Mouse (Mus musculus): ENCODE results near the gene Fnbp1. TPM values are rescaled to one million over a fixed set of nuclear protein-coding genes. Genes with fewer than 3 reads are reported as not detected.

Gene Fnbp1
- total RNA-seq, 1 experiment from 2014 or later: 67.2 TPM

GRCm38 (mm10) chr2:31084169-31084850, 57.5 kb downstream of the Fnbp1 start:
- ATAC-seq (replicated peaks; ENCODE audit: insufficient number of reproducible peaks, low FRiP score, low TSS enrichment, poor library complexity, severe bottlenecking): 0 out of 2 replicates have a peak, but pooled peaks have one; percentile 3

DNA sequence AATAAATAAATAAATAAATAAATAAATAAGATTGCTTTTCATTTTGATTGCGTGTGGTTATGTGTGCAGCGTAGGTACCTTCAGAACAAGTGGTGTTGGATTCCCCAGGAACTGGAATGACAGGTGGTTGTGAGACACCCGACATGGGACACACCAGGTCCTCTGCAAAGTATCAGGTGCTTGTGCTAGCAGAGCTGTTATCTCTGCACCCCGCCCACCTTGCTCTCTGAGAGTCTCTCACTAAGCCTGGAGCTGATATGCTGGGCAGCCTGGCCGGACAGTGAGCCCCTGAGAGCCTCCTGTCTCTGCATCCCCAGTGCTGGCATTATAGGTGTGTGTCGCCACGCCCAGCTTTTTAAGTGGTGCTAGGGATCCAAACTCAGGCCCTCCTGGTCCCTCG, 58.4 kb downstream of the Fnbp1 start:
- ATAC-seq (replicated peaks; ENCODE audit: insufficient number of reproducible peaks, low FRiP score, low TSS enrichment, poor library complexity, severe bottlenecking): no peak

GRCm38 (mm10) chr2:31082639-31083038, 59.2 kb downstream of the Fnbp1 start:
- peak; percentile 95 for ATAC-seq (replicated peaks; ENCODE audit: insufficient number of reproducible peaks, low FRiP score, low TSS enrichment, poor library complexity, severe bottlenecking)

GRCm38 (mm10) chr2:31081349-31081748, 60.5 kb downstream of the Fnbp1 start:
- ATAC-seq (replicated peaks; ENCODE audit: insufficient number of reproducible peaks, low FRiP score, low TSS enrichment, poor library complexity, severe bottlenecking): no peak

- no peak for ATAC-seq (replicated peaks; ENCODE audit: insufficient number of reproducible peaks, low FRiP score, low TSS enrichment, poor library complexity, severe bottlenecking)
These were observed 62.7 kb downstream of the Fnbp1 start for GRCm38 (mm10) chr2:31079117-31079516.

- ATAC-seq (replicated peaks; ENCODE audit: insufficient number of reproducible peaks, low FRiP score, low TSS enrichment, poor library complexity, severe bottlenecking): no peak
These were observed 64.2 kb downstream of the Fnbp1 start for GRCm38 (mm10) chr2:31077574-31077973.

DNA sequence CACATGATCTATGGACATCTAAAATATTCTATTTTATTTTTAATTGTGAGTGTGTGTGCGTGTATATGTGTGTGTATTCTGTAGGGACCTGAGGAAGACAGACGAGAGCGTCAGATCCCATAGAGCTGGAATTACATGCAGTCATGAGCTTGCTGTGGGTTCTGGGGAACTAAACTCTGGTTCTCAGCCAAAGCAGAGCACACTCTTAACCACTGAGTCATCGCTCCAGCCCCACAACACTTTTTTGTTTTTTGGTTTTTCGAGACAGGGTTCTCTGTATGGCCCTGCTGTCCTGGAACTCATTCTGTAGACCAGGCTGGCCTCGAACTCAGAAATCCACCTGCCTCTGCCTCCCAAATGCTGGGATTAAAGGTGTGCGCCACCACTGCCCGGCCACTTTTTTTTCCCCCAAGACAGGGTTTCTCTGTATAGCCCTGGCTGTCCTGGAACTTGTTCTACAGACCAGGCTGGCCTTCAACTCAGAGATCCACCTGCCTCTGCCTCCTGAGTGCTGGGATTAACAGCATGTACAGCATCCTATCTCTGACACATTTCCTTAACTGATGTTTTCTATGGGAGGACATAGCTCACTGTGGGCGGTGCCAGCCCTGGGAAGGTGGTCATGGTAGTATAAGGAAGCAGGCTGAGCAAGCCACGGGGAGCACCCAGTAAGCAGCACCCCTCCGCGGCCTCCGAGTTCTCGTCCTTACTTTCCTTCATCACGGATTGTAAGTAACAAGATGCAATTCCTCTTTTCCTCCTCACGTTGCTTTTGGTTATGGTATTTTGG, 65.3 kb downstream of the Fnbp1 start:
- ATAC-seq (replicated peaks; ENCODE audit: insufficient number of reproducible peaks, low FRiP score, low TSS enrichment, poor library complexity, severe bottlenecking): no peak; the same call in 1 of the 2 replicates

- ATAC-seq (replicated peaks; ENCODE audit: insufficient number of reproducible peaks, low FRiP score, low TSS enrichment, poor library complexity, severe bottlenecking): no peak
These were observed 66.0 kb downstream of the Fnbp1 start for GRCm38 (mm10) chr2:31075836-31076235.

DNA sequence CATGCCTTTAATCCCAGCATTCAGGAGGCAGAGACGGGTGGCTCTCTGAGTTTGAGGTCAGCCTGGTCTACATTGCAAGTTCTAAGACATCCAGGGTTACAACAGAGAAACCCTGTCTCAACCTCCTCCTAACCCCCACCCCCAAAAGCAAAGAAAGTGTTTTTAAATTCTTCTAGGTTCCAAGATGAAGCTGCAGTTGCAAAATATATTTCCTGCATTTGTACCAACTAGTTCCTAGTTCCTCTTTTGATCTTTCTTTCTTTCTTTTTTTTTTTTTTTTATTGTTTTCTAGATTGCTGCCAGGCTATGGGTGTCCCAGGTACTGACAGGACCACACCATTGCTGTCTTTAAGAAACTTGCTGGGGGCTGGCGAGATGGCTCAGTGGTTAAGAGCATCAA, 66.6 kb downstream of the Fnbp1 start:
- ATAC-seq (replicated peaks; ENCODE audit: insufficient number of reproducible peaks, low FRiP score, low TSS enrichment, poor library complexity, severe bottlenecking): no peak

GRCm38 (mm10) chr2:31069506-31069905, 72.3 kb downstream of the Fnbp1 start:
- ATAC-seq (replicated peaks; ENCODE audit: insufficient number of reproducible peaks, low FRiP score, low TSS enrichment, poor library complexity, severe bottlenecking): no peak

- no peak for ATAC-seq (replicated peaks; ENCODE audit: insufficient number of reproducible peaks, low FRiP score, low TSS enrichment, poor library complexity, severe bottlenecking)
These were observed 72.7 kb downstream of the Fnbp1 start for GRCm38 (mm10) chr2:31069114-31069445.

- ATAC-seq (replicated peaks; ENCODE audit: insufficient number of reproducible peaks, low FRiP score, low TSS enrichment, poor library complexity, severe bottlenecking): no peak
These were observed 73.3 kb downstream of the Fnbp1 start for GRCm38 (mm10) chr2:31068246-31069113.

DNA sequence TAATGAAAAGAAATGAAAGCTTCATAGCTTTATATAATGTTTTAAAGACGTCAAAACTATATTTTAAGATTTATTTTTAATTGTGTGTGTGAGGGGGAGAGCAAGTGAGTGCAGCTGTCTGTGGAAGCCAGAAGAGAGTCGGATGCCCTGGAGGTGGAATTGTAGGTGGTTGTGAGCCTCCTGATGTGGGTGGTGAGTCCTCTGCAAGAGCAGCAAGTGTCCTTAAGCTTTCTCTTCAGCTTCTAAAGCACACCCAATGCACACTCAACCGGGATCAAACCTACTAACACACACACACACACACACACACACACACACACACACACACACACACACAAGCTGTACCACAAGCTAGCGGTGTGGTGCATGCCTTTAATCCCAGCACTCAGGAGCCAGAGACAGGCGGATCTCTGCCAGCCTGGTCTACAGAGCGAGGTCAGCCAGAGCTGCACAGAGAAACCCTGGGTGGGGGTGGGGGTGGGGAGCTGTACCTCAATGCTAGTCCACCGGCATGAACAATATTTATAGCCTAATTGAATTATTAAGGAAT, 74.0 kb downstream of the Fnbp1 start:
- ATAC-seq (replicated peaks; ENCODE audit: insufficient number of reproducible peaks, low FRiP score, low TSS enrichment, poor library complexity, severe bottlenecking): no peak

GRCm38 (mm10) chr2:31067059-31067595, 74.7 kb downstream of the Fnbp1 start:
- ATAC-seq (replicated peaks; ENCODE audit: insufficient number of reproducible peaks, low FRiP score, low TSS enrichment, poor library complexity, severe bottlenecking): no peak

DNA sequence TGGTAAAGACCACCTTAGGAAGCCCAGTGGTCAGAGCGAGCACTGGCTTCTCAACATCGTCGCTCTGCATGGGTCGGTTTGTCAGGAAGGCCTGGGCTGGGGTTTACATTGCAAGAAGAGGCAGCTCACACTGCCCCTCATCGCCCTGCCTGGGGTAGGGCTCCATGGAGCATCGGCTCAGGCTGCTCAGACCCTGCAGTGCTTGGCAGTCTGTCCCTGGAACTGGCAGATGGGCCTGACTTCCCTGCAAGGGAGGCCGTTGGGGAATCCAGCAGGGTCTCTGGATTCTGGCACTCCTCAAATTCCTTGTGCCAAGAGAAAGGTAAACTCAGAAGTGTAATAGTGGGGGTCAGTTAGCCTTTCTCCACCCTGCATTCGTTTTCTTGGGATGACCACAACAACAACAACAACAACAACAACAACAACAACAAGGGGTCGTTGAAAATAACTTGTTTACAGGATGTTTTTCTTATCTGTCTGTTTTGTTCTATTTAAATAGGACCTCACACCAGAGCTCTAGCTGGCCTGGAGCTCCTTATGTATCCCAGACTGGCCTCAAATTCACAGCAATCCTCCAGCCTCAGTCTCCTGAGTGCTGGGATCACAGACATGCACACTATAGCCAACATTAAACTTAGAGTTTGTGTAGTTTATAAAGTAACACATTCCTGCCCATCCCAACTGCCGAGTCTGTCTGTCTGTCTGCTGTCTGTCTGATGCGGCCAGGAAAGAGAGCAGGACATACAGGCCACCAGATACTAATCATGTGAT, 75.6 kb downstream of the Fnbp1 start:
- no peak for ATAC-seq (replicated peaks; ENCODE audit: insufficient number of reproducible peaks, low FRiP score, low TSS enrichment, poor library complexity, severe bottlenecking)

DNA sequence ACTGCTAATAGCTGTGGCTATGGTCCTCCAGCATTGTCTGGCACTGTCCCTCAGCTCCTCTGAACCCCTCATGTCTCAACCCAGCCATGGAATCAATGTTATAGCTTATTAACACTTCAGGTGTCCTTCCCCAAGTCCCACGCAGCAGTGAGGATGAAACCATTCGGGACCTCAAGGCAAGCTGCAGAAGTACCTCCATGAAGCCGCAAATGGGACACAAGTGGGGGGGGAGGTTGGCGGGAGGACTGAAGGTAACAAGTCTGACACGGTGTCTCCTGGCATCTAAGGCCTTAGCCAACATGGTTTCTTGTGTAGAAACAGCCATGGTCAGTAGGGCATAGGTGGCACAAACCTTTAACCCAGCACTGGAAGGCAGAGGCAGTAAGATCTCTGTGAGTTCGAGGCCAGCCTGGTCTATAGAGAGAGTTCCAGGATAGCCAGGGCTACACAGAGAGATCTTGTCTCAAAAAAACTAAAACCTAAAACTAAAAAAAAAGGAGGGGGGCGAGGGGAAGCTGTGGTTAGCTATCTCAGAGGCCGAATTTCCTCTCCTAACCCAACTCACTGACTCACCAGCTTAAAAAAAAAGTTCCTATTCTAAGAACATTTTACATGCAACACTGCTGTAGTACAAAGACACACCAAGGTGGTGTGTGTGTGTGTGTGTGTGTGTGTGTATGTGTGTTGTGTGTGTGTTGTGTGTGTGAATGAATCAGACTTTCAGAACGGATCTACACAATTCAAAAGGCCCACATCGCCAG, 79.8 kb downstream of the Fnbp1 start:
- peak; percentile 71 for ATAC-seq (replicated peaks; ENCODE audit: insufficient number of reproducible peaks, low FRiP score, low TSS enrichment, poor library complexity, severe bottlenecking)

All from monocyte, adult 5-6 weeks (primary cell).